Mouse (Mus musculus) forebrain, embryonic 15.5 days (tissue): Measurements from ENCODE around the gene Mgat4a. TPM values are rescaled to one million over a fixed set of nuclear protein-coding genes. Genes with fewer than 3 reads are reported as not detected.

Experiments
- ATAC-seq: fragments of 200-750 bp; cut with Nextera tagmentation; replicated peaks from 2 replicates; pipeline ENCODE4 v1.8.0; 2017; ENCODE audit warnings: mild to moderate bottlenecking, moderate TSS enrichment, moderate library complexity
- H3K27ac ChIP-seq: fragments of 300-500 bp; sonication (generic); replicated peaks from 2 replicates; pipeline ENCODE4 v1.5.1; 2015; ENCODE audit warnings: mild to moderate bottlenecking, inconsistent platforms
- H3K27me3 ChIP-seq: fragments of 300-500 bp; sonication (generic); 2 replicates; pipeline ENCODE4 v1.6.1; 2015; ENCODE audit warnings: inconsistent platforms
- H3K36me3 ChIP-seq: fragments of 300-500 bp; sonication (generic); 2 replicates; pipeline ENCODE4 v1.6.1; 2015; ENCODE audit warnings: mild to moderate bottlenecking, inconsistent platforms
- H3K4me1 ChIP-seq: fragments of 300-500 bp; sonication (generic); 2 replicates; pipeline ENCODE4 v1.6.1; 2015; ENCODE audit warnings: inconsistent platforms
- H3K4me2 ChIP-seq: fragments of 300-500 bp; sonication (generic); replicated peaks from 2 replicates; pipeline ENCODE4 v1.6.1; 2015; ENCODE audit warnings: mild to moderate bottlenecking, inconsistent platforms
- H3K4me3 ChIP-seq: fragments of 300-500 bp; sonication (generic); 2 replicates; pipeline ENCODE4 v1.5.1; 2015; ENCODE audit warnings: mild to moderate bottlenecking, inconsistent platforms
- H3K9ac ChIP-seq: fragments of 300-500 bp; sonication (generic); replicated peaks from 2 replicates; pipeline ENCODE4 v1.6.1; 2015; ENCODE audit warnings: mild to moderate bottlenecking, inconsistent platforms
- H3K9me3 ChIP-seq: fragments of 300-500 bp; sonication (generic); 2 replicates; pipeline ENCODE4 v1.6.1; 2016; ENCODE audit warnings: inconsistent platforms
- WGBS: fragments of 180-500 bp; shearing (Covaris S2); methylation state at CpG from one replicate; pipeline ENCODE4 v1.1.7; 2015; ENCODE audit warnings: mixed read lengths; 5-methylcytosine and 5-hydroxymethylcytosine counted together
- polyA plus RNA-seq: library from polyadenylated mRNA; unstranded; fragments of >200 nt; fragmentation: Nextera tagmentation; extraction: Ambion mirVana; gene quantifications from 2 replicates; pipeline ENCODE4 v1.2.1, GENCODE M21; 2015

Mgat4a gene
- polyA plus RNA-seq, 1 experiment from 2014 or later: 7.2 TPM

- peak within 1 kb of the TSS; percentile 97 for H3K9ac ChIP-seq
- WGBS: 4% methylated on average over 57 of the region's 57 CpGs
- peak within 1 kb of the TSS; percentile 81 for H3K27ac ChIP-seq
- peak within 1 kb of the TSS; percentile 99 for H3K4me3 ChIP-seq
- no peaks in the 10 kb centered on the region for H3K9me3 ChIP-seq
- peak within 1 kb of the TSS; percentile 95 for H3K4me2 ChIP-seq
- no peaks in the 10 kb centered on the region for H3K27me3 ChIP-seq
- peaks cover 35% of the 10 kb centered on the region for H3K36me3 ChIP-seq
- H3K4me1 ChIP-seq: peaks cover 40% of the 10 kb centered on the region
- ATAC-seq: peak; percentile 99
Measured at GRCm38 (mm10) chr1:37429366-37430296, 111.2 kb downstream of the Mgat4a start, which contains the start of the genes Coa5 and Unc50. TSS of gene Coa5 (minus strand) at chr1:37430103. TSS of gene Unc50 (plus strand) at chr1:37430139.

- H3K27me3 ChIP-seq: no peaks in the 10 kb centered on the region
- no peaks in the 10 kb centered on the region; the same call in 1 of the 2 replicates for H3K9me3 ChIP-seq
- peak overlapping the region; percentile 95 for H3K4me2 ChIP-seq
- no peak for ATAC-seq
- peak overlapping the region; percentile 97; the same call in 1 of the 2 replicates for H3K9ac ChIP-seq
- peak overlapping the region; percentile 99 for H3K4me3 ChIP-seq
- H3K36me3 ChIP-seq: peaks cover 38% of the 10 kb centered on the region
- no peak overlapping the region for H3K27ac ChIP-seq
- 66% methylated on average over 2 of the region's 2 CpGs for WGBS
- H3K4me1 ChIP-seq: peaks cover 40% of the 10 kb centered on the region
Measured at GRCm38 (mm10) chr1:37428911-37429310, 111.9 kb downstream of the Mgat4a start.

GRCm38 (mm10) chr1:37427144-37427875, 113.5 kb downstream of the Mgat4a start:
- no peak for ATAC-seq
- no peaks in the 10 kb centered on the region; the same call in 1 of the 2 replicates for H3K9me3 ChIP-seq
- H3K9ac ChIP-seq: no peak overlapping the region
- WGBS: 95% methylated on average over 8 of the region's 8 CpGs
- H3K27ac ChIP-seq: no peak overlapping the region
- no peak overlapping the region for H3K4me3 ChIP-seq
- peaks cover 29% of the 10 kb centered on the region for H3K36me3 ChIP-seq
- no peaks in the 10 kb centered on the region for H3K27me3 ChIP-seq
- peaks cover 32% of the 10 kb centered on the region for H3K4me1 ChIP-seq
- H3K4me2 ChIP-seq: no peak overlapping the region

- H3K27ac ChIP-seq: no peak overlapping the region
- no peak overlapping the region for H3K9ac ChIP-seq
- H3K4me1 ChIP-seq: no peaks in the 10 kb centered on the region
- no peaks in the 10 kb centered on the region for H3K27me3 ChIP-seq
- ATAC-seq: no peak
- WGBS: 97% methylated on average over 1 of the region's 1 CpGs
- H3K4me3 ChIP-seq: no peak overlapping the region
- H3K9me3 ChIP-seq: no peaks in the 10 kb centered on the region; the same call in 1 of the 2 replicates
- H3K4me2 ChIP-seq: no peak overlapping the region
- peaks cover 45% of the 10 kb centered on the region for H3K36me3 ChIP-seq
Measured at GRCm38 (mm10) chr1:37419420-37419819, 121.4 kb downstream of the Mgat4a start.

- no peak for ATAC-seq
- H3K9ac ChIP-seq: no peak overlapping the region
- H3K4me3 ChIP-seq: no peak overlapping the region
- 88% methylated on average over 1 of the region's 1 CpGs for WGBS
- no peaks in the 10 kb centered on the region for H3K4me1 ChIP-seq
- H3K27me3 ChIP-seq: no peaks in the 10 kb centered on the region
- H3K4me2 ChIP-seq: no peak overlapping the region
- H3K27ac ChIP-seq: no peak overlapping the region
- H3K36me3 ChIP-seq: peaks cover 33% of the 10 kb centered on the region
- no peaks in the 10 kb centered on the region for H3K9me3 ChIP-seq
Measured at GRCm38 (mm10) chr1:37415394-37415793, 125.4 kb downstream of the Mgat4a start.

GRCm38 (mm10) chr1:37409647-37410046, 131.2 kb downstream of the Mgat4a start:
- no peak for ATAC-seq
- Histone ChIP-seq H3K9ac (no peak overlapping the region), H3K27ac (no peak overlapping the region), H3K9me3 (no peaks in the 10 kb centered on the region), H3K4me2 (no peak overlapping the region), H3K27me3 (no peaks in the 10 kb centered on the region), H3K4me3 (no peak overlapping the region), H3K36me3 (peaks cover 2% of the 10 kb centered on the region; the same call in 1 of the 2 replicates), H3K4me1 (no peaks in the 10 kb centered on the region)

GRCm38 (mm10) chr1:37408678-37409077, 132.1 kb downstream of the Mgat4a start:
- no peak overlapping the region for H3K4me3 ChIP-seq
- H3K9ac ChIP-seq: no peak overlapping the region
- H3K36me3 ChIP-seq: peaks cover 2% of the 10 kb centered on the region; the same call in 1 of the 2 replicates
- H3K27me3 ChIP-seq: no peaks in the 10 kb centered on the region
- H3K4me2 ChIP-seq: no peak overlapping the region
- 81% methylated on average over 3 of the region's 3 CpGs for WGBS
- ATAC-seq: no peak
- no peak overlapping the region for H3K27ac ChIP-seq
- H3K9me3 ChIP-seq: no peaks in the 10 kb centered on the region
- H3K4me1 ChIP-seq: no peaks in the 10 kb centered on the region

- H3K27ac ChIP-seq: no peak overlapping the region
- no peak for ATAC-seq
- no peak overlapping the region for H3K9ac ChIP-seq
- no peak overlapping the region for H3K4me2 ChIP-seq
- H3K4me3 ChIP-seq: no peak overlapping the region
- no peaks in the 10 kb centered on the region for H3K27me3 ChIP-seq
- WGBS: 85% methylated on average over 8 of the region's 8 CpGs
- H3K36me3 ChIP-seq: peaks cover 2% of the 10 kb centered on the region; the same call in 1 of the 2 replicates
- H3K4me1 ChIP-seq: no peaks in the 10 kb centered on the region
- H3K9me3 ChIP-seq: no peaks in the 10 kb centered on the region
Measured at GRCm38 (mm10) chr1:37408059-37408458, 132.8 kb downstream of the Mgat4a start.

GRCm38 (mm10) chr1:37407228-37407627, 133.6 kb downstream of the Mgat4a start:
- ATAC-seq: no peak
- Histone ChIP-seq H3K9ac (no peak overlapping the region), H3K4me1 (no peaks in the 10 kb centered on the region), H3K4me3 (no peak overlapping the region), H3K4me2 (no peak overlapping the region), H3K36me3 (peaks cover 2% of the 10 kb centered on the region; the same call in 1 of the 2 replicates), H3K27me3 (no peaks in the 10 kb centered on the region), H3K27ac (no peak overlapping the region), H3K9me3 (no peaks in the 10 kb centered on the region)
- 92% methylated on average over 8 of the region's 8 CpGs for WGBS

GRCm38 (mm10) chr1:37405137-37405536, 135.7 kb downstream of the Mgat4a start:
- H3K9ac ChIP-seq: no peak overlapping the region
- no peak overlapping the region for H3K4me2 ChIP-seq
- WGBS: 83% methylated on average over 2 of the region's 2 CpGs
- no peak overlapping the region for H3K27ac ChIP-seq
- no peak for ATAC-seq
- H3K4me3 ChIP-seq: no peak overlapping the region
- no peaks in the 10 kb centered on the region for H3K27me3 ChIP-seq
- no peaks in the 10 kb centered on the region for H3K4me1 ChIP-seq
- H3K9me3 ChIP-seq: no peaks in the 10 kb centered on the region
- peaks cover 8% of the 10 kb centered on the region; the same call in 1 of the 2 replicates for H3K36me3 ChIP-seq

- no peak for ATAC-seq
- 0 out of 2 replicates have a peak, but pooled peaks cover 15% of the 10 kb centered on the region for H3K36me3 ChIP-seq
Measured at GRCm38 (mm10) chr1:37401687-37402086, 139.1 kb downstream of the Mgat4a start.

GRCm38 (mm10) chr1:37399734-37400133, 141.1 kb downstream of the Mgat4a start:
- Histone ChIP-seq H3K36me3 (peaks cover 25% of the 10 kb centered on the region; the same call in 1 of the 2 replicates), H3K9me3 (no peaks in the 10 kb centered on the region), H3K4me3 (no peak overlapping the region), H3K27ac (no peak overlapping the region), H3K4me2 (no peak overlapping the region), H3K4me1 (no peaks in the 10 kb centered on the region), H3K27me3 (no peaks in the 10 kb centered on the region), H3K9ac (no peak overlapping the region)
- ATAC-seq: no peak
- WGBS: 80% methylated on average over 8 of the region's 8 CpGs

More at GRCm38 (mm10) chr1:37401687-37402086, 139.1 kb downstream of the Mgat4a start:
- H3K27ac ChIP-seq: no peak overlapping the region
- no peaks in the 10 kb centered on the region for H3K4me1 ChIP-seq
- no peak overlapping the region for H3K4me2 ChIP-seq
- H3K9me3 ChIP-seq: no peaks in the 10 kb centered on the region
- 59% methylated on average over 4 of the region's 4 CpGs for WGBS
- no peaks in the 10 kb centered on the region for H3K27me3 ChIP-seq
- H3K9ac ChIP-seq: no peak overlapping the region
- H3K4me3 ChIP-seq: no peak overlapping the region
